17 mouse cellular contexts compared by ENCODE assay signal in the genomic region with DNA sequence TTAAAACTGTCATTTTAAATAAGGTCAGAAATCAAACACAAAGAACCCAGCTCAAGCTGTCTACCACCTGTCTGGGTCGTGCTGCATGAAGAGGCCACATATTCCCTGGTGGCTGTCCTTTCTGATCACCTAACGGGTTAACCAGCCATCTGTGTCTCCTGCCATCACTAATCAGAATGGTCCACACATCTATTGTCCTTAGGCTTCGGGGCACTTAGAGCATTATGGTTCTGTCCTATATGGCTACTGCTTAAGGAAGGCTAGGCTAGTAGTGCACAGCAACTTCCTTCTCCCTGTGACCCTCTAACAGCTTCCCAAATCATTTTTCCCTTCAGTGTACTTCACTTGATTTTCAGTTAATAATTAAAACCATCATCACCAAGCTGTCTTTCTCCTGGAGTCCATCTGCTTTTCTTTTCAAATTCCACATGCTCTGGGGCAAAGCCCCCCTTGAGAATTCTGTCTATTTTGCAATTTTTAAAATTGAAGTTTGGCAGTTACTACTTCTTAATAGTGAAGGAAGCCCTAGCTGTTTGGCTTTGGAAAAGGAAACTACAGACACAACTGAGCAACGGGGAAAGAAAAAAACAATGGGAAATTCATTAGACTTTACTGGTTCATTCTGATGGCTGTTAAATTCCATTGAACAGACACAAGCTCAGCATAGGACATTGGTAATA.
DNase-seq lines count a peak whose midpoint lies in the region; ATAC-seq and TF ChIP-seq lines count a peak whose summit lies in the region.
"Had no signal": no experiment of that assay in that cellular context is flagged by ENCODE, and none has a peak within 500 bp of the region (broad histone marks: within the 10 kb centered on the region; RNA-seq: fewer than 3 reads in every experiment).

No protein-coding gene starts in this region.

- H3K4me3 ChIP-seq in forebrain, embryonic 13.5 days, result no peak overlapping the region
- no peak overlapping the region for H3K4me3 ChIP-seq in forebrain, embryonic 10.5 days
- no peak overlapping the region for H3K4me3 ChIP-seq in embryonic facial prominence, embryonic 14.5 days (ENCODE audit: low read depth, low read length)
- no peak overlapping the region for H3K4me3 ChIP-seq in forebrain, postnatal 0 days (ENCODE audit: low read depth, low read length)
- no peak overlapping the region for H3K4me3 ChIP-seq in midbrain, embryonic 13.5 days (replicated peaks)
- H3K4me3 ChIP-seq: erythroblast, embryonic 14.5 days had no signal

- H3K9ac ChIP-seq in forebrain, embryonic 13.5 days, result no peak overlapping the region
- H3K9ac ChIP-seq in embryonic facial prominence, embryonic 14.5 days (ENCODE audit: low read depth, low read length), result no peak overlapping the region
- no peak overlapping the region for H3K9ac ChIP-seq in forebrain, postnatal 0 days
- no peak overlapping the region for H3K9ac ChIP-seq in midbrain, embryonic 13.5 days (replicated peaks)
- H3K9ac ChIP-seq: liver, postnatal 0 days had no signal

- H3K27ac ChIP-seq in forebrain, embryonic 13.5 days, result no peak overlapping the region
- no peak overlapping the region for H3K27ac ChIP-seq in forebrain, embryonic 10.5 days
- no peak overlapping the region for H3K27ac ChIP-seq in embryonic facial prominence, embryonic 14.5 days (replicated peaks; ENCODE audit: low read depth, low read length)
- no peak overlapping the region for H3K27ac ChIP-seq in forebrain, postnatal 0 days (ENCODE audit: low read depth, low read length)
- H3K27ac ChIP-seq in midbrain, embryonic 13.5 days, result no peak overlapping the region

- no peaks in the 10 kb centered on the region for H3K36me3 ChIP-seq in forebrain, embryonic 13.5 days (ENCODE audit: poor library complexity, severe bottlenecking)
- H3K36me3 ChIP-seq in forebrain, embryonic 10.5 days (replicated peaks), result no peaks in the 10 kb centered on the region
- no peaks in the 10 kb centered on the region for H3K36me3 ChIP-seq in embryonic facial prominence, embryonic 14.5 days (ENCODE audit: control insufficient read depth, insufficient read depth, low read length)
- no peaks in the 10 kb centered on the region for H3K36me3 ChIP-seq in forebrain, postnatal 0 days (ENCODE audit: insufficient read depth)
- no peaks in the 10 kb centered on the region for H3K36me3 ChIP-seq in midbrain, embryonic 13.5 days

- no peaks in the 10 kb centered on the region for H3K27me3 ChIP-seq in forebrain, embryonic 13.5 days
- H3K27me3 ChIP-seq in forebrain, embryonic 10.5 days (ENCODE audit: poor library complexity, severe bottlenecking), result peaks cover 4% of the 10 kb centered on the region; the same call in 1 of the 2 replicates
- H3K27me3 ChIP-seq in embryonic facial prominence, embryonic 14.5 days (replicated peaks; ENCODE audit: control insufficient read depth, insufficient read depth, low read length), result no peaks in the 10 kb centered on the region
- H3K27me3 ChIP-seq in forebrain, postnatal 0 days (ENCODE audit: insufficient read depth, low read length), result no peaks in the 10 kb centered on the region
- no peaks in the 10 kb centered on the region for H3K27me3 ChIP-seq in midbrain, embryonic 13.5 days

- TF ChIP-seq CTCF in forebrain, postnatal 0 days (IDR thresholded peaks at IDR 0.05; ENCODE audit: low read depth), result no peak

- DNase-seq in forebrain, embryonic 10.5 days (ENCODE audit: extremely low spot score, low spot score), result no peak
- peak; percentile 16 for DNase-seq in embryonic facial prominence, embryonic 14.5 days (ENCODE audit: low spot score)
- DNase-seq in forebrain, postnatal 0 days, result no peak
- DNase-seq in gastrocnemius, postnatal 25 days, result no peak
- no peak for DNase-seq in layer of hippocampus, adult 11-12 months (ENCODE audit: low spot score)
- no peak for DNase-seq in layer of hippocampus, adult 18-20 months (ENCODE audit: low spot score in 2 of 2)
- DNase-seq: adrenal gland, postnatal 14 days; cerebellum, adult 2 months; heart, adult 18-20 months; kidney, adult 18-20 months; kidney, postnatal 10 days; liver; liver, postnatal 0 days; right cerebral cortex, postnatal 14 days had no signal

- no peaks in the 10 kb centered on the region for H3K4me1 ChIP-seq in forebrain, embryonic 13.5 days
- no peaks in the 10 kb centered on the region for H3K4me1 ChIP-seq in forebrain, embryonic 10.5 days
- no peaks in the 10 kb centered on the region for H3K4me1 ChIP-seq in embryonic facial prominence, embryonic 14.5 days (ENCODE audit: control insufficient read depth, insufficient read depth, low read length)
- no peaks in the 10 kb centered on the region for H3K4me1 ChIP-seq in forebrain, postnatal 0 days (ENCODE audit: insufficient read depth)
- H3K4me1 ChIP-seq in midbrain, embryonic 13.5 days (replicated peaks), result no peaks in the 10 kb centered on the region

- ATAC-seq in forebrain, embryonic 13.5 days, result peak; percentile 78
- no peak; the same call in 1 of the 2 replicates for ATAC-seq in embryonic facial prominence, embryonic 14.5 days (ENCODE audit: low read depth)
- ATAC-seq in forebrain, postnatal 0 days, result 0 out of 2 replicates have a peak, but pooled peaks have one; percentile 14
- ATAC-seq in midbrain, embryonic 13.5 days, result peak; percentile 77
- ATAC-seq: liver, postnatal 0 days had no signal

- 47% methylated on average over 4 of the region's 4 CpGs for WGBS in forebrain, embryonic 13.5 days
- 71% methylated on average over 4 of the region's 4 CpGs for WGBS in forebrain, embryonic 10.5 days
- 50% methylated on average over 4 of the region's 4 CpGs for WGBS in embryonic facial prominence, embryonic 14.5 days
- WGBS in forebrain, postnatal 0 days, result 48% methylated on average over 4 of the region's 4 CpGs
- WGBS in midbrain, embryonic 13.5 days, result 43% methylated on average over 4 of the region's 4 CpGs

- no peaks in the 10 kb centered on the region for H3K9me3 ChIP-seq in forebrain, embryonic 13.5 days (replicated peaks)
- no peaks in the 10 kb centered on the region for H3K9me3 ChIP-seq in forebrain, embryonic 10.5 days
- H3K9me3 ChIP-seq in embryonic facial prominence, embryonic 14.5 days (ENCODE audit: control insufficient read depth, low read length), result no peaks in the 10 kb centered on the region
- no peaks in the 10 kb centered on the region for H3K9me3 ChIP-seq in forebrain, postnatal 0 days (ENCODE audit: low read length)
- H3K9me3 ChIP-seq in midbrain, embryonic 13.5 days, result no peaks in the 10 kb centered on the region

- no peak overlapping the region for H3K4me2 ChIP-seq in forebrain, embryonic 13.5 days
- no peak overlapping the region for H3K4me2 ChIP-seq in embryonic facial prominence, embryonic 14.5 days (ENCODE audit: low read depth, low read length)
- no peak overlapping the region for H3K4me2 ChIP-seq in forebrain, postnatal 0 days (ENCODE audit: low read depth)
- H3K4me2 ChIP-seq in midbrain, embryonic 13.5 days (replicated peaks), result no peak overlapping the region
